Mouse (Mus musculus): ENCODE measurements around the gene Glt1d1.

- TF ChIP-seq CTCF (IDR thresholded peaks at IDR 0.05) (no peak), POLR2A (IDR thresholded peaks at IDR 0.05; ENCODE audit: insufficient read depth, low read depth, low read length) (no peak), EP300 (IDR thresholded peaks at IDR 0.05; ENCODE audit: insufficient read depth, low read depth, low read length) (no peak)
Measured at GRCm38 (mm10) chr5:127714783-127715704, 83.0 kb downstream of the Glt1d1 start.
